Mouse (Mus musculus) intestine, embryonic 15.5 days (tissue): ENCODE results near the gene Pdf. TPM values are rescaled to one million over a fixed set of nuclear protein-coding genes. Genes with fewer than 3 reads are reported as not detected.
A peak's percentile ranks its signal among the peaks of the same experiment; 100 is the strongest.
"Not testable (repeated sequence)": the region's sequence is repeated elsewhere in the genome, so short reads cannot be mapped to it uniquely, and the experiment has no call there.

Source experiments
- ATAC-seq: fragments of 200-750 bp; cut with Nextera tagmentation; 2 replicates; pipeline ENCODE4 v1.8.0; 2017; ENCODE audit warnings: moderate TSS enrichment, moderate library complexity
- H3K27ac ChIP-seq: fragments of 300-500 bp; sonication (generic); 2 replicates; pipeline ENCODE4 v1.5.1; 2015; ENCODE audit warnings: mild to moderate bottlenecking, inconsistent platforms
- H3K27me3 ChIP-seq: fragments of 300-500 bp; sonication (generic); replicated peaks from 2 replicates; pipeline ENCODE4 v1.6.1; 2015; ENCODE audit warnings: inconsistent platforms
- H3K36me3 ChIP-seq: fragments of 300-500 bp; sonication (generic); 2 replicates; pipeline ENCODE4 v1.6.1; 2015; ENCODE audit warnings: inconsistent platforms
- H3K4me1 ChIP-seq: fragments of 300-500 bp; sonication (generic); replicated peaks from 2 replicates; pipeline ENCODE4 v1.6.1; 2015; ENCODE audit warnings: inconsistent platforms
- H3K4me2 ChIP-seq: fragments of 300-500 bp; sonication (generic); replicated peaks from 2 replicates; pipeline ENCODE4 v1.6.1; 2015; ENCODE audit warnings: mild to moderate bottlenecking, inconsistent platforms
- H3K4me3 ChIP-seq: fragments of 300-500 bp; sonication (generic); replicated peaks from 2 replicates; pipeline ENCODE4 v1.5.1; 2015; ENCODE audit warnings: inconsistent platforms
- H3K9ac ChIP-seq: fragments of 300-500 bp; sonication (generic); 2 replicates; pipeline ENCODE4 v1.6.1; 2015; ENCODE audit warnings: inconsistent platforms
- H3K9me3 ChIP-seq: fragments of 300-500 bp; sonication (generic); 2 replicates; pipeline ENCODE4 v1.6.1; 2016; ENCODE audit warnings: inconsistent platforms
- WGBS: fragments of 180-500 bp; shearing (Covaris S2); methylation state at CpG from one replicate; pipeline ENCODE4 v1.1.7; 2015; 5-methylcytosine and 5-hydroxymethylcytosine counted together
- polyA plus RNA-seq: library from polyadenylated mRNA; unstranded; fragments of >200 nt; fragmentation: Nextera tagmentation; extraction: Ambion mirVana; gene quantifications from 2 replicates; pipeline ENCODE4 v1.2.1, GENCODE M21; 2015

Pdf gene
- polyA plus RNA-seq, 1 experiment from 2014 or later: 52.5 TPM

- no peak within 1 kb of the TSS for H3K9ac ChIP-seq
- no peak within 1 kb of the TSS for H3K4me3 ChIP-seq
- H3K4me2 ChIP-seq: peak within 1 kb of the TSS; percentile 15; the same call in 1 of the 2 replicates
- WGBS: 44% methylated on average over 17 of the region's 17 CpGs
- no peak within 1 kb of the TSS for H3K27ac ChIP-seq
- H3K36me3 ChIP-seq: peaks cover 6% of the 10 kb centered on the region
- no peaks in the 10 kb centered on the region for H3K9me3 ChIP-seq
- no peaks in the 10 kb centered on the region for H3K27me3 ChIP-seq
- ATAC-seq: peak; percentile 84
- H3K4me1 ChIP-seq: 0 out of 2 replicates have a peak, but pooled peaks cover 2% of the 10 kb centered on the region
Measured at GRCm38 (mm10) chr8:107065511-107066496, 17.4 kb upstream of the Pdf start, which contains the start of gene Tmed6. TSS of gene Tmed6 (minus strand) at chr8:107065644.

- no peak overlapping the region for H3K9ac ChIP-seq
- H3K27me3 ChIP-seq: no peaks in the 10 kb centered on the region
- no peak overlapping the region for H3K27ac ChIP-seq
- peaks cover 12% of the 10 kb centered on the region; the same call in 1 of the 2 replicates for H3K36me3 ChIP-seq
- WGBS: 86% methylated on average over 1 of the region's 1 CpGs
- peaks cover 9% of the 10 kb centered on the region; the same call in 1 of the 2 replicates for H3K4me1 ChIP-seq
- ATAC-seq: no peak
- no peaks in the 10 kb centered on the region for H3K9me3 ChIP-seq
- no peak overlapping the region for H3K4me2 ChIP-seq
- H3K4me3 ChIP-seq: no peak overlapping the region
Measured at GRCm38 (mm10) chr8:107062613-107063012, 14.2 kb upstream of the Pdf start.

DNA sequence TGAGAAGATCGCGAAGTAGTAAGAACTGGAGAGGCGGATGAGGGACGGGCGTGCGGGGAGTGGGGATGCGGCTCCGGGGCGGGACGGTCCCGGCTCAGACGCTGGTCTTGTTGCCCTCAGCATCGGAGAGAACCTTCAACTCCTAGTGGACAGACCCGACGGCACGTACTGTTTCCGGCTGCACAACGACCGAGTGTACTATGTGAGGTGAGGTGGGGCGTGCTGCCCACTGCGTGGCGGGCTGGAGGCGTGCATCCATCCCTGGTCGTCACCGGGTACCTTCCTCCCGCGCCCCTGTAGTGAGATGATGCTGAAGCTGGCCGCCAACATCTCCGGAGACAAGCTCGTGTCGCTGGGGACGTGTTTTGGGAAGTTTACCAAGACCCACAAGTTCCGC, 8.6 kb upstream of the Pdf start:
- H3K4me3 ChIP-seq: peak overlapping the region; percentile 82
- under 1% methylated on average over 33 of the region's 33 CpGs for WGBS
- peaks cover 10% of the 10 kb centered on the region; the same call in 1 of the 2 replicates for H3K4me1 ChIP-seq
- 0 out of 2 replicates have a peak overlapping the region, but pooled peaks have one; percentile 32 for H3K27ac ChIP-seq
- peak overlapping the region; percentile 82 for H3K4me2 ChIP-seq
- peak overlapping the region; percentile 73 for H3K9ac ChIP-seq
- no peaks in the 10 kb centered on the region for H3K27me3 ChIP-seq
- H3K9me3 ChIP-seq: no peaks in the 10 kb centered on the region
- ATAC-seq: peak; percentile 74
- H3K36me3 ChIP-seq: peaks cover 32% of the 10 kb centered on the region

DNA sequence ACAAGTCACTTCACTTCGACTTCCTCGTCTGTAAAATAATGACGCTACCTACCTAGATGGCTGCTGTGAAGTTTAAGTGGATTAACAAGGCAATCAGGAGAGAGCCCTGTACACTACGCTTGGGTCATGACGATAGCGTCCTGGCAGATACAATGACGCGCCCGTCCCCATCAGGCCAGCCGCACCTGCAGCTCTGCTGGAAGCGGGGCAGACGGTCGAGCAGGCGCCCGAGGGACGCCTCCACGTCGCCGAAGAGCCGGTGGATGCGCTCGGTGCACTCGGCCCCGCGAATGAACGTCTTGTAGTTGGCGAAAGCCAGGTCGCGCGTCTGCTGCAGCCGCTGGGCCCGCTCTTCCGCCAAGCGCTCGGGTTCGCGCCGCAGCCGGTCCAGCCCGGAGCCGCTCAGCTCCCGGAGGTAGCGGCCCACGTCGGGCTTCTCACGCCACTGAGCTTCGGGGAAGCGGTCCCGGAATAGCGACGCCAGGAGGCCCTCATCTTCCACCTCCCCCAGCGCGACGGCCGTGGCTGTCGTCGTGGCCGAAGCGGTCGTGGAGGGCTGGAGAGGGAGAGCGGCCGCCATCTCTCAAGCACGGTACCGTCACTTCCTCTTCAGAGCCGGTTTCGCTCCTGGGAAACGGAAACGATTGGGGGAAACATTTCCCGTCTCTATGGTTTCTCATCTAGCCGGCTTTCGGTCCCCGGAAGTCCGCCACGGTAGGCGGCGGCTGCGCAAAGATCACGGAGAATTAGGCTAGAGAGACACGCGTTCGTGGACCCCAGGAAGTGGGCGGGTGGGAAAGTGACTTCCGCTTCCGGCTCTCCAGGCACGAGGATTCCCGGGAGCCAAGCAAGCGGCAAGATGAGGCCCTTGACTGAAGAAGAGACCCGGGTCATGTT, 7.9 kb upstream of the Pdf start, which contains the start of the genes Cog8 and Nip7:
Gene Cog8, minus strand, starts transcription at position 614 of the 897 bp plus-strand sequence.
Gene Nip7, plus strand, starts transcription at position 802 of the 897 bp plus-strand sequence.
- Histone ChIP-seq H3K4me3 (peak within 1 kb of the TSS; percentile 82), H3K27me3 (no peaks in the 10 kb centered on the region), H3K4me2 (peak within 1 kb of the TSS; percentile 82), H3K9ac (peak within 1 kb of the TSS; percentile 91), H3K36me3 (peaks cover 36% of the 10 kb centered on the region), H3K4me1 (peaks cover 10% of the 10 kb centered on the region; the same call in 1 of the 2 replicates), H3K27ac (peak within 1 kb of the TSS; percentile 66), H3K9me3 (no peaks in the 10 kb centered on the region)
- under 1% methylated on average over 84 of the region's 88 CpGs for WGBS
- ATAC-seq: peak; percentile 97

GRCm38 (mm10) chr8:107052046-107052445, 3.6 kb upstream of the Pdf start:
- 97% methylated on average over 8 of the region's 8 CpGs for WGBS
- H3K4me1 ChIP-seq: peaks cover 14% of the 10 kb centered on the region
- H3K4me2 ChIP-seq: no peak overlapping the region
- no peak overlapping the region for H3K27ac ChIP-seq
- ATAC-seq: no peak
- H3K9me3 ChIP-seq: no peaks in the 10 kb centered on the region
- no peaks in the 10 kb centered on the region for H3K27me3 ChIP-seq
- H3K4me3 ChIP-seq: no peak overlapping the region
- H3K36me3 ChIP-seq: peaks cover 39% of the 10 kb centered on the region
- no peak overlapping the region for H3K9ac ChIP-seq

DNA sequence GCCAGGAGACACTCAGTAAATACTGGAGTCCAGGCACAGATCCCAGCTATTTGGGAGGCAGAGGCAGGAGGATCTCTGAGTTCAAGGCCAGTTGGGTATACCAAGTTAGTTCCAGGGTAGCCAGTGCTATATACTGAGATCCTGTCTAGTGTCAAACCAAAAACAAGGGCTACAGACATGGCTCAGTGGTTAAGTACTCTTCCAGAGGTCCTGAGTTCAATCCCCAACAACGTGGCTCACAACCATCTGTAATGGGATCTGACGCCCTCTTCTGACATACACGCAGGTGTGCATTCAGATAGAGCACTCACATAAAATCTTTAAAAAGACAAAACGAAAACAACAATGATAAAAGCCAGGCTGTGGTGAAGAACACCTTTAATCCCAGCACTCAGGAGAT, 1.1 kb upstream of the Pdf start:
- Histone ChIP-seq H3K27ac (no peak overlapping the region), H3K9ac (no peak overlapping the region), H3K4me1 (peaks cover 17% of the 10 kb centered on the region), H3K36me3 (peaks cover 62% of the 10 kb centered on the region), H3K9me3 (no peaks in the 10 kb centered on the region), H3K27me3 (no peaks in the 10 kb centered on the region), H3K4me2 (peak overlapping the region; percentile 93), H3K4me3 (peak overlapping the region; percentile 96)
- 86% methylated on average over 4 of the region's 4 CpGs for WGBS
- ATAC-seq: no peak

DNA sequence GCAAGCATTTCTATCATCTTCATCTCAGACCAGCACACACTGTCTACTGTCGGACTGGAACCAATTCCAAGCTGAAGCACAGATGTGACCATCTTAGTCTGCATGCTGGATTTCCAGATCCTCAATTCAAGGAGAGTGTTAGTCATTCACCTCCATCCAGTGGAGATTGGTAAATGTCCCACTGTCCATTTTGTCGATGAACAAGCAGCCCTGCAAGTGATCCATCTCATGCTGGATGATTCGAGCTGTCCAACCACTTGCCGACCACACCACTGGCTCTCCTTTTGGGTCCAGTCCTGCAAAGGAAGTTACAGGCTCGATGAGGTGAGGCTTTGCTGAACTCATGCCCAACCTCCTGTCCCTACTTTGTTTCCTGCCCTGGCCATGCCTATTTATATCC, 1.4 kb downstream of the Pdf start:
- H3K9me3 ChIP-seq: no peaks in the 10 kb centered on the region
- no peak overlapping the region for H3K4me3 ChIP-seq
- no peak for ATAC-seq
- 89% methylated on average over 5 of the region's 5 CpGs for WGBS
- no peaks in the 10 kb centered on the region for H3K27me3 ChIP-seq
- H3K27ac ChIP-seq: no peak overlapping the region
- peaks cover 17% of the 10 kb centered on the region for H3K4me1 ChIP-seq
- H3K4me2 ChIP-seq: peak overlapping the region; percentile 93
- H3K36me3 ChIP-seq: peaks cover 66% of the 10 kb centered on the region
- H3K9ac ChIP-seq: no peak overlapping the region

DNA sequence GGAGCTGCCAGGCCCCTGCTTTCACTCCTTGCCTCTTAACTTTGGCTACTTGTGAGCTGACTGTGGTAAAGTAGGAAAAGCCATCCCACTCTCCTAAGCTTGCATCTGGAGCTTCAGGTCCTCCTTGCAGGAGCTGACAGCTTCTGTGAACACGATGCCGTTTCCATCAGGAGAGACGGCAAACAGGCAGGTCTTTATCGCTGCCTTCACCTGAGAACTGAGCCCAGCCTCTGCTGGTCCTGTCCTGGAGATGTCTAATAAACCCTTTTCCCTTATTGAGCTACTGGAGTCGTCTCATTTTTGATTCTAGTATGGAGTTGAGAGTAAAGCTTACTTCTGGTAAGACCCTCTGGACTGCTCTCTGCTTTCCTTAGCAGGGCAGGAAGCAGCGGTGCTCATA, 2.9 kb downstream of the Pdf start:
- WGBS: 91% methylated on average over 6 of the region's 6 CpGs
- ATAC-seq: no peak

GRCm38 (mm10) chr8:107040632-107041031, 7.8 kb downstream of the Pdf start:
- Histone ChIP-seq H3K4me3 (no peak overlapping the region), H3K27ac (no peak overlapping the region), H3K36me3 (peaks cover 53% of the 10 kb centered on the region), H3K27me3 (no peaks in the 10 kb centered on the region), H3K4me2 (no peak overlapping the region), H3K9me3 (no peaks in the 10 kb centered on the region), H3K4me1 (no peaks in the 10 kb centered on the region), H3K9ac (no peak overlapping the region)
- 78% methylated on average over 7 of the region's 7 CpGs for WGBS
- ATAC-seq: no peak

More for the DNA sequence above, 2.9 kb downstream of the Pdf start:
- Histone ChIP-seq H3K4me2 (no peak overlapping the region), H3K4me3 (no peak overlapping the region), H3K27ac (no peak overlapping the region), H3K27me3 (no peaks in the 10 kb centered on the region), H3K4me1 (peaks cover 17% of the 10 kb centered on the region), H3K36me3 (peaks cover 57% of the 10 kb centered on the region), H3K9ac (no peak overlapping the region), H3K9me3 (no peaks in the 10 kb centered on the region)

DNA sequence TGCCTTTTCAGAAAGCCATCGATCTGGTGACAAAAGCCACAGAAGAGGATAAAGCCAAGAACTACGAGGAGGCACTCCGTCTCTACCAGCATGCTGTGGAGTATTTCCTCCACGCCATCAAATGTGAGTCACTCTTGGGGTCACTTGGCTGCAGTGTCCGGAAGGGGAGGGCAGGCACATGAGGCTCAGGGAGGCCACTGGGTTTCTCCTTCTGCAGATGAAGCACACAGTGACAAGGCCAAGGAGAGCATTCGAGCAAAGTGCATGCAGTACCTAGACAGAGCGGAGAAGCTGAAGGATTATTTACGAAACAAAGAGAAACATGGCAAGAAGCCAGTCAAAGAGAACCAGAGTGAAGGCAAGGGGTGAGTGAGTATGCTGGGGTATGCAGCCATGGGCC, 11.8 kb downstream of the Pdf start:
- Histone ChIP-seq H3K36me3 (peaks cover 16% of the 10 kb centered on the region), H3K9me3 (no peaks in the 10 kb centered on the region), H3K4me2 (no peak overlapping the region), H3K4me3 (no peak overlapping the region), H3K27ac (no peak overlapping the region), H3K4me1 (peaks cover 10% of the 10 kb centered on the region), H3K27me3 (no peaks in the 10 kb centered on the region), H3K9ac (no peak overlapping the region)
- no peak for ATAC-seq
- WGBS: 77% methylated on average over 8 of the region's 8 CpGs

DNA sequence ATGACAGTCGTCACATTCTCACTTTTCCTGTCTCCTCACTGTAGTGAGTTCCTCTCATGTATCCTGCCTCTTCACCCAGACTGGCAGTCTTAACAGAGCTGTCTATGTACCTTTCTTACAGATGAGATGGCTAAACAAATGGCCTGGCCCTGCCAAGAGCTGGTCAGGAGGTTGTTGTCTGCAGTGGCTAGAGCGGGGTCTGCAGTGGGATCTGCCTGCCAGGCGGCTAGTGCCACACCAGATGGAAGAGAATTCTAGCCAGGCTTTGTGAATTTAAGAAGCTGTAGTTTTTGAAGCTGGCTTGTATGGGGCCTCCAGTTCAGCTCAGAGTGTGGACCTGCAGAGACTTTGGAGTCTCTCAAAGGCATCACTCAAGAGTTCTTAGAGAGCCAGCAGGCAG, 12.8 kb downstream of the Pdf start:
- Histone ChIP-seq H3K4me3 (no peak overlapping the region), H3K27ac (no peak overlapping the region), H3K36me3 (peaks cover 16% of the 10 kb centered on the region), H3K4me1 (peaks cover 10% of the 10 kb centered on the region), H3K4me2 (no peak overlapping the region), H3K27me3 (no peaks in the 10 kb centered on the region), H3K9ac (no peak overlapping the region), H3K9me3 (no peaks in the 10 kb centered on the region)
- WGBS: 85% methylated on average over 3 of the region's 3 CpGs
- ATAC-seq: no peak

DNA sequence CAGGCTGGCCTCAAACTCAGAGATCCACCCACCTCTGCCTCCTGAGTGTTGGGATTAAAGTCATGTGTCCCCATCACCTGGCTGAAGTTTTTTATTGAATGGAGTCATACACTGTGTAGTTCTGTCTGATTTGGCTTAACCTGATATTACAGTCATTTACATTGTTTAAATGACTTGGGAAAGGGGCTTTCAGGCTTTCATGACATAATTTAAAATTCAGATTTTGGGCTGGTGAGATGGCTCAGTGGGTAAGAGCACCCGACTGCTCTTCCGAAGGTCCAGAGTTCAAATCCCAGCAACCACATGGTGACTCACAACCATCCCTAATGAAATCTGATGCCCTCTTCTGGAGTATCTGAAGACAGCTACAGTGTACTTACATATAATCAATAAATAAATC, 14.8 kb downstream of the Pdf start:
- ATAC-seq, H3K36me3 ChIP-seq, H3K27me3 ChIP-seq, H3K9ac ChIP-seq, H3K4me2 ChIP-seq, H3K27ac ChIP-seq, H3K9me3 ChIP-seq, H3K4me3 ChIP-seq: not testable (repeated sequence)
- 84% methylated on average over 2 of the region's 2 CpGs for WGBS
- peaks cover 10% of the 10 kb centered on the region for H3K4me1 ChIP-seq
